Mouse (Mus musculus) erythroid progenitor cell, adult 5-6 weeks (primary cell): ENCODE data around the gene Slc6a8. TPM values are rescaled to one million over a fixed set of nuclear protein-coding genes. Genes with fewer than 3 reads are reported as not detected.
A peak's percentile ranks its signal among the peaks of the same experiment; 100 is the strongest.

Experiments used
- ATAC-seq: replicated peaks from 2 replicates; pipeline ENCODE4 v1.8.0; 2016; ENCODE audit warnings: moderate number of reproducible peaks, mild to moderate bottlenecking, moderate TSS enrichment, inconsistent platforms; ENCODE audit not compliant: poor library complexity, low FRiP score, severe bottlenecking
- total RNA-seq, 2 experiments: library from RNA; stranded (forward) in 1 of 2; stranded (reverse) in 1 of 2; fragments of 150-400 nt in 1 of 2; fragments of 186-747, 209-891 nt in 1 of 2; gene quantifications; 2 replicates each; pipeline versions ENCODE4 v1.2.3 to v1.2.4; 2015 to 2017; ENCODE audit warnings: low replicate concordance in 2 of 2

The Slc6a8 gene
- 1.3 and 1.4 TPM in 2 replicates for total RNA-seq (2015; ENCODE audit: low replicate concordance)
- 0.51 TPM in 1 of 2 replicates, not detected in the other for total RNA-seq (2017; ENCODE audit: low replicate concordance)

- ATAC-seq, result no peak
Measured at GRCm38 (mm10) chrX:73672879-73673618, at the start of gene Slc6a8. Gene Slc6a8, plus strand, starts transcription at chrX:73673150.

- ATAC-seq, result no peak
Measured at GRCm38 (mm10) chrX:73626981-73627380, 46.0 kb upstream of the Slc6a8 start.

GRCm38 (mm10) chrX:73635425-73635824 is 37.5 kb upstream of the Slc6a8 start:
- no peak for ATAC-seq

- no peak for ATAC-seq
Measured at GRCm38 (mm10) chrX:73637415-73637814, 35.5 kb upstream of the Slc6a8 start.

GRCm38 (mm10) chrX:73639255-73639675 is 33.7 kb upstream of the Slc6a8 start, which contains the start of gene Dusp9:
Gene Dusp9, plus strand, starts transcription at chrX:73639419.
- peak; percentile 25; the same call in 1 of the 2 replicates for ATAC-seq

GRCm38 (mm10) chrX:73639901-73640469 is 33.0 kb upstream of the Slc6a8 start:
- ATAC-seq, result no peak

- ATAC-seq, result no peak
Measured at GRCm38 (mm10) chrX:73645121-73645520, 27.8 kb upstream of the Slc6a8 start.

- no peak for ATAC-seq
Measured at GRCm38 (mm10) chrX:73650869-73651268, 22.1 kb upstream of the Slc6a8 start.

GRCm38 (mm10) chrX:73653392-73653791 is 19.6 kb upstream of the Slc6a8 start:
- ATAC-seq, result no peak

GRCm38 (mm10) chrX:73654177-73654576 is 18.8 kb upstream of the Slc6a8 start:
- ATAC-seq, result peak; percentile 79

- no peak for ATAC-seq
Measured at GRCm38 (mm10) chrX:73655529-73655928, 17.4 kb upstream of the Slc6a8 start.

GRCm38 (mm10) chrX:73658391-73658790 is 14.6 kb upstream of the Slc6a8 start:
- ATAC-seq, result no peak

GRCm38 (mm10) chrX:73658936-73659574 is 13.9 kb upstream of the Slc6a8 start:
- ATAC-seq, result no peak

GRCm38 (mm10) chrX:73659575-73660283 is 13.2 kb upstream of the Slc6a8 start, which contains the start of gene Pnck:
Gene Pnck, minus strand, starts transcription at chrX:73660117.
- no peak for ATAC-seq

GRCm38 (mm10) chrX:73660284-73660665 is 12.7 kb upstream of the Slc6a8 start:
- ATAC-seq, result no peak

- no peak for ATAC-seq
Measured at GRCm38 (mm10) chrX:73663143-73663542, 9.8 kb upstream of the Slc6a8 start.

GRCm38 (mm10) chrX:73672031-73672431 is 919 bp upstream of the Slc6a8 start:
- ATAC-seq, result no peak

- no peak for ATAC-seq
Measured at GRCm38 (mm10) chrX:73673619-73673967, 643 bp downstream of the Slc6a8 start.

GRCm38 (mm10) chrX:73673968-73674661 is 1.2 kb downstream of the Slc6a8 start:
- ATAC-seq, result no peak

GRCm38 (mm10) chrX:73675231-73675630 is 2.3 kb downstream of the Slc6a8 start:
- no peak for ATAC-seq
